Mouse (Mus musculus): ENCODE measurements around the gene Cox4i2.

Cox4i2 gene

GRCm38 (mm10) chr2:152804408-152805110, 50.6 kb downstream of the Cox4i2 start:
- peak; percentile 94 for DNase-seq

GRCm38 (mm10) chr2:152805111-152805490, 51.1 kb downstream of the Cox4i2 start:
- DNase-seq, result no peak

DNA sequence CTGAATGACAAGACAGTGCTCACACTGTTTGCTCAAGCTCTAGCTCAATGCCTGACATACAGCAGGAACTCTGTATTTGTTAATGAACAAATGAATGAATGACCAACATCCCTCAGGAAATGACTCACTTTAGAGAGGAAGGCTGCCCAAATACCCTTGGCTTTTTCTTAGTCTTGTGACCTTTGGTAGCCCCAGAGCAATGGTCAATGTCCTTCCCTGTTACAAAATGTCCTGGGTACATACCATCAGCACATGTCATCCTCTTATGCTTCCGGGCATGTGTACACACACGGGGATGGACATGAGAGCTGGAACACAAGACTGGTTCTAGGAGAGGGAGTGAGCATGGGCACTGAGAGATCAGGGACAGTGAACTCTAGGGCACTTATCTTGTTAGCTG, 52.1 kb downstream of the Cox4i2 start:
- no peak for DNase-seq

- DNase-seq, result no peak
These were observed 54.2 kb downstream of the Cox4i2 start for GRCm38 (mm10) chr2:152808178-152808577.

GRCm38 (mm10) chr2:152810158-152810941, 56.4 kb downstream of the Cox4i2 start:
- no peak for DNase-seq

DNA sequence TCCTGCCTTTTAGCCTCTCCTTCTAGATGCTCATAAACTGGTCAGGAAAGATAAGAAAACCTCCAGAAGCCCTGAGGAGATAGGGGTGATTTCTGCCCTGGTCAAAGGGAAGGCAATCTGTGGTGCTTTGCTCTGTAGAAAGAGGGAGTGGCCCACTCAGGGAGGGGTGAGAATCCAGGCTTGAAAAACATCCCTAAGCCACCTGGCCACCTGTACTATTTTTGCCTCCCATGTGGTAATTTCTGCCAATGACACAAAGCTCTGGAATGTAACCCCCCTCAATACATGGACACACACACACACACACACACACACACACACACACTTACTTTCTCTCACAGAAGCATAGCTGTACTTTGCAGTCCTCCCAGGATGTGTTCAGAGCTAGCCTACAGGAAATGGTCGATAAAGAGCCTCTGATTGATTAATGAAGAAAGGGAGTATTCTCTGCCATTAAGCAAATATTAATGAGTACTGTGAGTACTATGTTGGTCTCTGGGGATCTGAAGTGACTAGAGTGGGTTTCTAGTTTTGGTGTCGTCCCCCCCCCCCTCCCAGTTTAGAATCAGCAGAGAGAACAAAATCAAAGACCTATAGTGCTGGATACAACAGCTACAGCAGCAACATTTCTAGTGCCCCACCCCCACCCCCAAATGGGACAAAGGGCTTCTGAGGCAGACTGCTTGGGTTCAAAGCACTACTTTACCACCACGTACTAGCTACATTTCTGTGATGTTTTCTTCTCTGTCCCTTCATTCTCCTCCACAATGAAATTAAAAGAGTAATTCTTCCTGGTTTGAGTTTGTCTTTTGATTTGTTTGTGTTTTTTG, 57.6 kb downstream of the Cox4i2 start:
- no peak for DNase-seq

DNA sequence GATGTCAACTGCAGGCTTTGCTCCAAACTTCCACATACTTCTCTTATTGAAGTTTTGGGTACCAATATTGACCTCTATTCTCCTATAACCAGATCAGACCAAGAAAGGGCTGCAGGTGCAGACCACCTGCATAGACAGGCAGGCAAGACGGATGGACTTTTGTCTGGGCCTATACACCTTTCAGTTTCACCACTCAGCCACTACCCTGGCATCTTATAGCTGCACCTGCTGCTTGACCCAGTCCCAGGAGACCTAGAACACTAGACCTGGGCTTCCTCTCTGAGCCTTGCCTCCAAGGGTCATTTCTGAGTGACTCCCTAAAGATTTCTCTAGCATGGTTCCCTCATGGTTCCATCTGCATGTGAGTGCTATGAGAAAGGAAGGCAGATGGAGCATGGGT, 59.3 kb downstream of the Cox4i2 start:
- DNase-seq, result no peak

GRCm38 (mm10) chr2:152814213-152814874, 60.4 kb downstream of the Cox4i2 start:
- peak; percentile 72 for DNase-seq
